Mouse (Mus musculus): ENCODE measurements at regions not wholly inside any gene's neighbourhood (a gene's known extent, or its start where the extent isn't known, plus 50 kb on each side); places are given as distances from the start of the nearest gene placed in this dataset.

- WGBS: 56% methylated on average over 4 of the region's 4 CpGs
- no peaks in the 10 kb centered on the region for H3K4me1 ChIP-seq (replicated peaks; ENCODE audit: control insufficient read depth, insufficient read depth, low read length)
- H3K36me3 ChIP-seq (ENCODE audit: control insufficient read depth, insufficient read depth, low read length): no peaks in the 10 kb centered on the region
- no peak overlapping the region for H3K4me2 ChIP-seq (ENCODE audit: low read depth, low read length)
- no peaks in the 10 kb centered on the region for H3K27me3 ChIP-seq (ENCODE audit: control insufficient read depth, insufficient read depth, low read depth, low read length)
- no peak overlapping the region for H3K27ac ChIP-seq (ENCODE audit: low read length)
- H3K9ac ChIP-seq (ENCODE audit: low read length): no peak overlapping the region
- no peaks in the 10 kb centered on the region for H3K9me3 ChIP-seq (ENCODE audit: control insufficient read depth, low read length)
- ATAC-seq (ENCODE audit: low read depth): no peak
- no peak overlapping the region for H3K4me3 ChIP-seq (ENCODE audit: low read length)
Measured at GRCm38 (mm10) chr2:134029631-134030414, 477.9 kb downstream of the Bmp2 start.

GRCm38 (mm10) chr2:134029153-134029552 lies 477.2 kb downstream of the Bmp2 start:
- Histone ChIP-seq H3K4me3 (ENCODE audit: low read length) (no peak overlapping the region), H3K27me3 (ENCODE audit: control insufficient read depth, insufficient read depth, low read depth, low read length) (no peaks in the 10 kb centered on the region), H3K27ac (ENCODE audit: low read length) (no peak overlapping the region), H3K36me3 (ENCODE audit: control insufficient read depth, insufficient read depth, low read length) (no peaks in the 10 kb centered on the region), H3K9me3 (ENCODE audit: control insufficient read depth, low read length) (no peaks in the 10 kb centered on the region), H3K4me2 (ENCODE audit: low read depth, low read length) (no peak overlapping the region), H3K4me1 (replicated peaks; ENCODE audit: control insufficient read depth, insufficient read depth, low read length) (no peaks in the 10 kb centered on the region), H3K9ac (ENCODE audit: low read length) (no peak overlapping the region)
- no peak for ATAC-seq (ENCODE audit: low read depth)
- 59% methylated on average over 2 of the region's 2 CpGs for WGBS

- Histone ChIP-seq H3K4me1 (replicated peaks; ENCODE audit: control insufficient read depth, insufficient read depth, low read length) (no peaks in the 10 kb centered on the region), H3K4me3 (ENCODE audit: low read length) (no peak overlapping the region), H3K36me3 (ENCODE audit: control insufficient read depth, insufficient read depth, low read length) (no peaks in the 10 kb centered on the region), H3K4me2 (ENCODE audit: low read depth, low read length) (no peak overlapping the region), H3K9me3 (ENCODE audit: control insufficient read depth, low read length) (no peaks in the 10 kb centered on the region), H3K27me3 (ENCODE audit: control insufficient read depth, insufficient read depth, low read depth, low read length) (no peaks in the 10 kb centered on the region), H3K27ac (ENCODE audit: low read length) (no peak overlapping the region), H3K9ac (ENCODE audit: low read length) (no peak overlapping the region)
- no peak for ATAC-seq (ENCODE audit: low read depth)
Measured at GRCm38 (mm10) chr2:134017109-134017508, 465.1 kb downstream of the Bmp2 start.

GRCm38 (mm10) chr2:134003146-134003545 lies 451.2 kb downstream of the Bmp2 start:
- no peak for ATAC-seq (ENCODE audit: low read depth)
- no peak overlapping the region for H3K4me2 ChIP-seq (ENCODE audit: low read depth, low read length)
- no peak overlapping the region for H3K27ac ChIP-seq (ENCODE audit: low read length)
- H3K4me1 ChIP-seq (replicated peaks; ENCODE audit: control insufficient read depth, insufficient read depth, low read length): no peaks in the 10 kb centered on the region
- no peaks in the 10 kb centered on the region for H3K9me3 ChIP-seq (ENCODE audit: control insufficient read depth, low read length)
- no peak overlapping the region for H3K4me3 ChIP-seq (ENCODE audit: low read length)
- H3K9ac ChIP-seq (ENCODE audit: low read length): no peak overlapping the region
- no peaks in the 10 kb centered on the region for H3K36me3 ChIP-seq (ENCODE audit: control insufficient read depth, insufficient read depth, low read length)
- no peaks in the 10 kb centered on the region for H3K27me3 ChIP-seq (ENCODE audit: control insufficient read depth, insufficient read depth, low read depth, low read length)
- WGBS: 35% methylated on average over 1 of the region's 1 CpGs

- Histone ChIP-seq H3K4me2 (ENCODE audit: low read depth, low read length) (no peak overlapping the region), H3K9me3 (ENCODE audit: control insufficient read depth, low read length) (no peaks in the 10 kb centered on the region), H3K36me3 (ENCODE audit: control insufficient read depth, insufficient read depth, low read length) (no peaks in the 10 kb centered on the region), H3K4me1 (replicated peaks; ENCODE audit: control insufficient read depth, insufficient read depth, low read length) (no peaks in the 10 kb centered on the region), H3K27me3 (ENCODE audit: control insufficient read depth, insufficient read depth, low read depth, low read length) (no peaks in the 10 kb centered on the region), H3K9ac (ENCODE audit: low read length) (no peak overlapping the region), H3K27ac (ENCODE audit: low read length) (no peak overlapping the region), H3K4me3 (ENCODE audit: low read length) (no peak overlapping the region)
- 78% methylated on average over 1 of the region's 1 CpGs for WGBS
- no peak for ATAC-seq (ENCODE audit: low read depth)
Measured at GRCm38 (mm10) chr2:133994742-133995141, 442.8 kb downstream of the Bmp2 start.

- Histone ChIP-seq H3K9ac (ENCODE audit: low read length) (no peak overlapping the region), H3K4me2 (ENCODE audit: low read depth, low read length) (no peak overlapping the region), H3K27me3 (ENCODE audit: control insufficient read depth, insufficient read depth, low read depth, low read length) (no peaks in the 10 kb centered on the region), H3K4me1 (replicated peaks; ENCODE audit: control insufficient read depth, insufficient read depth, low read length) (no peaks in the 10 kb centered on the region), H3K9me3 (ENCODE audit: control insufficient read depth, low read length) (no peaks in the 10 kb centered on the region), H3K27ac (ENCODE audit: low read length) (no peak overlapping the region), H3K36me3 (ENCODE audit: control insufficient read depth, insufficient read depth, low read length) (no peaks in the 10 kb centered on the region), H3K4me3 (ENCODE audit: low read length) (no peak overlapping the region)
- no peak for ATAC-seq (ENCODE audit: low read depth)
- 80% methylated on average over 9 of the region's 9 CpGs for WGBS
Measured at GRCm38 (mm10) chr2:133994337-133994736, 442.4 kb downstream of the Bmp2 start.

GRCm38 (mm10) chr2:133987671-133988070 lies 435.7 kb downstream of the Bmp2 start:
- no peak overlapping the region for H3K27ac ChIP-seq (ENCODE audit: low read length)
- no peak overlapping the region for H3K4me2 ChIP-seq (ENCODE audit: low read depth, low read length)
- no peak for ATAC-seq (ENCODE audit: low read depth)
- H3K4me1 ChIP-seq (replicated peaks; ENCODE audit: control insufficient read depth, insufficient read depth, low read length): no peaks in the 10 kb centered on the region
- WGBS: 92% methylated on average over 1 of the region's 1 CpGs
- H3K9ac ChIP-seq (ENCODE audit: low read length): no peak overlapping the region
- no peak overlapping the region for H3K4me3 ChIP-seq (ENCODE audit: low read length)
- no peaks in the 10 kb centered on the region for H3K27me3 ChIP-seq (ENCODE audit: control insufficient read depth, insufficient read depth, low read depth, low read length)
- H3K9me3 ChIP-seq (ENCODE audit: control insufficient read depth, low read length): no peaks in the 10 kb centered on the region
- H3K36me3 ChIP-seq (ENCODE audit: control insufficient read depth, insufficient read depth, low read length): no peaks in the 10 kb centered on the region

All from lung, embryonic 16.5 days (tissue).